Mouse (Mus musculus): ENCODE data around the gene Cacna2d2.

DNA sequence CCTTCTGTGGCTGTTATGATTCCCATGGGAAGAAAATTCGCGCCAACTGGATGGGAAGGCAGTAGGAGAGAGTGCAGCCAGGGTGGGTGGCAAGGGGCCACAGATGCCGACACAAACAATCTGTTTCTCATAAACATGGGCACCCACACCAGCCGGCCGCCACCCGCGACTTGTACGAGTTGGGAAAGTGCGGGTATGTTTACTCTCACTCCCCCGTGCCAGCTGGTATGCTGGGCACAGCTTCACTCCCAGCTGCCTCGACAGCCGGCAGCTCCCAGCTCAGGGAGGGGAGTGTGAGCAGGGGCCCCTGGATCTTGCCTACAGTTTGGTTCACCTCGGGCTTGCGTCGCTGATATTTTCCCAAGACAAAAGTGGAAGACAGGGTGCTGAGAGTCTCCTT is 57.3 kb downstream of the Cacna2d2 start:
- TF ChIP-seq CTCF (IDR thresholded peaks at IDR 0.05; ENCODE audit: borderline replicate concordance, insufficient read depth, low read length) (no peak), POLR2A (IDR thresholded peaks at IDR 0.05; ENCODE audit: low read depth, low read length) (no peak)

Measured in embryonic fibroblast, embryonic 13.5 days (primary cell).